Mouse (Mus musculus): ENCODE measurements around the gene Vps52.

Gene Vps52

GRCm38 (mm10) chr17:33920282-33921097 lies 35.1 kb upstream of the Vps52 start:
- DNase-seq (ENCODE audit: low spot score) = peak; percentile 90

GRCm38 (mm10) chr17:33921361-33921760 lies 34.3 kb upstream of the Vps52 start:
- DNase-seq (ENCODE audit: low spot score) = no peak

- DNase-seq (ENCODE audit: low spot score) = peak; percentile 68
Observed at GRCm38 (mm10) chr17:33924577-33925283, 30.9 kb upstream of the Vps52 start.

GRCm38 (mm10) chr17:33925406-33926116 lies 30.1 kb upstream of the Vps52 start:
- no peak for DNase-seq (ENCODE audit: low spot score)

GRCm38 (mm10) chr17:33926207-33926932 lies 29.2 kb upstream of the Vps52 start:
- DNase-seq (ENCODE audit: low spot score) = no peak

- DNase-seq (ENCODE audit: low spot score) = no peak
Observed at GRCm38 (mm10) chr17:33928251-33928947, 27.2 kb upstream of the Vps52 start.

- DNase-seq (ENCODE audit: low spot score) = peak; percentile 98
Observed at GRCm38 (mm10) chr17:33929371-33930279, 26.0 kb upstream of the Vps52 start, which contains the start of gene Rgl2. TSS of gene Rgl2 (plus strand) at chr17:33929543.

GRCm38 (mm10) chr17:33930280-33931158 lies 25.1 kb upstream of the Vps52 start:
- DNase-seq (ENCODE audit: low spot score) = peak; percentile 67

- no peak for DNase-seq (ENCODE audit: low spot score)
Observed at GRCm38 (mm10) chr17:33931159-33931866, 24.3 kb upstream of the Vps52 start.

GRCm38 (mm10) chr17:33931947-33932346 lies 23.7 kb upstream of the Vps52 start:
- no peak for DNase-seq (ENCODE audit: low spot score)

- DNase-seq (ENCODE audit: low spot score) = no peak
Observed at GRCm38 (mm10) chr17:33932448-33932847, 23.2 kb upstream of the Vps52 start.

GRCm38 (mm10) chr17:33932970-33933369 lies 22.6 kb upstream of the Vps52 start:
- no peak for DNase-seq (ENCODE audit: low spot score)

- no peak for DNase-seq (ENCODE audit: low spot score)
Observed at GRCm38 (mm10) chr17:33935422-33936055, 20.1 kb upstream of the Vps52 start.

GRCm38 (mm10) chr17:33936993-33937392 lies 18.6 kb upstream of the Vps52 start:
- DNase-seq (ENCODE audit: low spot score) = no peak

- no peak for DNase-seq (ENCODE audit: low spot score)
Observed at GRCm38 (mm10) chr17:33938783-33939182, 16.8 kb upstream of the Vps52 start.

- peak; percentile 92 for DNase-seq (ENCODE audit: low spot score)
Observed at GRCm38 (mm10) chr17:33940206-33940805, 15.3 kb upstream of the Vps52 start, which contains the start of the genes Pfdn6 and Wdr46. TSS of gene Pfdn6 (minus strand) at chr17:33940343. TSS of gene Wdr46 (plus strand) at chr17:33940660.

- peak; percentile 65 for DNase-seq (ENCODE audit: low spot score)
Observed at GRCm38 (mm10) chr17:33940981-33941380, 14.6 kb upstream of the Vps52 start.
